Mouse (Mus musculus): ENCODE measurements around the gene Fli1. TPM values are rescaled to one million over a fixed set of nuclear protein-coding genes. Genes with fewer than 3 reads are reported as not detected.

Fli1 gene
- total and polyA plus RNA-seq, 2 experiments: 1.6 to 3.0 TPM

- Histone ChIP-seq H3K27ac (replicated peaks; ENCODE audit: insufficient read depth, low read depth, low read length) (peak overlapping the region; percentile 76), H3K9ac (ENCODE audit: low read depth, low read length) (peak overlapping the region; percentile 41; the same call in 1 of the 2 replicates), H3K4me1 (ENCODE audit: control insufficient read depth, insufficient read depth, low read length) (peaks cover 9% of the 10 kb centered on the region), H3K79me2 (ENCODE audit: control insufficient read depth, insufficient read depth, low read length) (no peaks in the 10 kb centered on the region), H3K4me3 (ENCODE audit: insufficient read depth, low read depth, low read length) (no peak overlapping the region), H3K36me3 (ENCODE audit: control insufficient read depth, insufficient read depth, low read length) (no peaks in the 10 kb centered on the region), H3K27me3 (ENCODE audit: control insufficient read depth, insufficient read depth, low read length) (no peaks in the 10 kb centered on the region)
- no peak for DNase-seq (ENCODE audit: extremely low read depth, low read depth, low spot score)
- 54% methylated on average over 22 of the region's 22 CpGs for WGBS
- TF ChIP-seq POLR2A (IDR thresholded peaks at IDR 0.05; ENCODE audit: extremely low read depth, insufficient read depth, low read length): no peak
- no peak for TF ChIP-seq CTCF (IDR thresholded peaks at IDR 0.05; ENCODE audit: low read depth, low read length)
Observed at GRCm38 (mm10) chr9:32519101-32520051, 23.3 kb downstream of the Fli1 start.

- 58% methylated on average over 13 of the region's 13 CpGs for WGBS
Observed at GRCm38 (mm10) chr9:32518351-32519075, 24.1 kb downstream of the Fli1 start.

GRCm38 (mm10) chr9:32516691-32517090 is 26.0 kb downstream of the Fli1 start:
- peaks cover 8% of the 10 kb centered on the region for H3K4me1 ChIP-seq (ENCODE audit: control insufficient read depth, insufficient read depth, low read length)
- 66% methylated on average over 9 of the region's 9 CpGs for WGBS
- peak; percentile 53 for DNase-seq (ENCODE audit: extremely low read depth, low read depth, low spot score)
- H3K79me2 ChIP-seq (ENCODE audit: control insufficient read depth, insufficient read depth, low read length): no peaks in the 10 kb centered on the region
- TF ChIP-seq POLR2A (IDR thresholded peaks at IDR 0.05; ENCODE audit: extremely low read depth, insufficient read depth, low read length): no peak
- no peak for TF ChIP-seq CTCF (IDR thresholded peaks at IDR 0.05; ENCODE audit: low read depth, low read length)
- H3K36me3 ChIP-seq (ENCODE audit: control insufficient read depth, insufficient read depth, low read length): no peaks in the 10 kb centered on the region
- peak overlapping the region; percentile 83 for H3K27ac ChIP-seq (replicated peaks; ENCODE audit: insufficient read depth, low read depth, low read length)
- H3K4me3 ChIP-seq (ENCODE audit: insufficient read depth, low read depth, low read length): no peak overlapping the region
- no peaks in the 10 kb centered on the region for H3K27me3 ChIP-seq (ENCODE audit: control insufficient read depth, insufficient read depth, low read length)
- H3K9ac ChIP-seq (ENCODE audit: low read depth, low read length): no peak overlapping the region

More at GRCm38 (mm10) chr9:32518351-32519075, 24.1 kb downstream of the Fli1 start:
- Histone ChIP-seq H3K27me3 (ENCODE audit: control insufficient read depth, insufficient read depth, low read length) (no peaks in the 10 kb centered on the region), H3K9ac (ENCODE audit: low read depth, low read length) (no peak overlapping the region), H3K79me2 (ENCODE audit: control insufficient read depth, insufficient read depth, low read length) (no peaks in the 10 kb centered on the region), H3K4me1 (ENCODE audit: control insufficient read depth, insufficient read depth, low read length) (peaks cover 9% of the 10 kb centered on the region), H3K4me3 (ENCODE audit: insufficient read depth, low read depth, low read length) (no peak overlapping the region), H3K27ac (replicated peaks; ENCODE audit: insufficient read depth, low read depth, low read length) (peak overlapping the region; percentile 76), H3K36me3 (ENCODE audit: control insufficient read depth, insufficient read depth, low read length) (no peaks in the 10 kb centered on the region)
- DNase-seq (ENCODE audit: extremely low read depth, low read depth, low spot score): no peak
- no peak for TF ChIP-seq CTCF (IDR thresholded peaks at IDR 0.05; ENCODE audit: low read depth, low read length)
- TF ChIP-seq POLR2A (IDR thresholded peaks at IDR 0.05; ENCODE audit: extremely low read depth, insufficient read depth, low read length): no peak

- WGBS: 59% methylated on average over 10 of the region's 10 CpGs
- no peak overlapping the region for H3K9ac ChIP-seq (ENCODE audit: low read depth, low read length)
- no peaks in the 10 kb centered on the region for H3K36me3 ChIP-seq (ENCODE audit: control insufficient read depth, insufficient read depth, low read length)
- TF ChIP-seq POLR2A (IDR thresholded peaks at IDR 0.05; ENCODE audit: extremely low read depth, insufficient read depth, low read length): no peak
- no peak for TF ChIP-seq CTCF (IDR thresholded peaks at IDR 0.05; ENCODE audit: low read depth, low read length)
- no peaks in the 10 kb centered on the region for H3K79me2 ChIP-seq (ENCODE audit: control insufficient read depth, insufficient read depth, low read length)
- H3K4me1 ChIP-seq (ENCODE audit: control insufficient read depth, insufficient read depth, low read length): peaks cover 6% of the 10 kb centered on the region
- H3K27ac ChIP-seq (replicated peaks; ENCODE audit: insufficient read depth, low read depth, low read length): peak overlapping the region; percentile 83
- no peaks in the 10 kb centered on the region for H3K27me3 ChIP-seq (ENCODE audit: control insufficient read depth, insufficient read depth, low read length)
- no peak overlapping the region for H3K4me3 ChIP-seq (ENCODE audit: insufficient read depth, low read depth, low read length)
- no peak for DNase-seq (ENCODE audit: extremely low read depth, low read depth, low spot score)
Observed at GRCm38 (mm10) chr9:32515894-32516686, 26.6 kb downstream of the Fli1 start.

GRCm38 (mm10) chr9:32514406-32515058 is 28.1 kb downstream of the Fli1 start:
- Histone ChIP-seq H3K4me1 (ENCODE audit: control insufficient read depth, insufficient read depth, low read length) (peaks cover 6% of the 10 kb centered on the region), H3K36me3 (ENCODE audit: control insufficient read depth, insufficient read depth, low read length) (no peaks in the 10 kb centered on the region), H3K9ac (ENCODE audit: low read depth, low read length) (no peak overlapping the region), H3K27ac (replicated peaks; ENCODE audit: insufficient read depth, low read depth, low read length) (no peak overlapping the region), H3K79me2 (ENCODE audit: control insufficient read depth, insufficient read depth, low read length) (no peaks in the 10 kb centered on the region), H3K27me3 (ENCODE audit: control insufficient read depth, insufficient read depth, low read length) (no peaks in the 10 kb centered on the region), H3K4me3 (ENCODE audit: insufficient read depth, low read depth, low read length) (no peak overlapping the region)
- DNase-seq (ENCODE audit: extremely low read depth, low read depth, low spot score): no peak
- WGBS: 78% methylated on average over 6 of the region's 6 CpGs
- TF ChIP-seq CTCF (IDR thresholded peaks at IDR 0.05; ENCODE audit: low read depth, low read length) (no peak), POLR2A (IDR thresholded peaks at IDR 0.05; ENCODE audit: extremely low read depth, insufficient read depth, low read length) (no peak)
